Mouse (Mus musculus) c-Kit-positive CD71-negative TER-119-negative erythroid progenitor cells, embryonic 14.5 days (primary cell): Measurements from ENCODE around the gene Cela1.
A peak's percentile ranks its signal among the peaks of the same experiment; 100 is the strongest.

Source experiments
- DNase-seq: peaks from one replicate; pipeline ENCODE4 v3.0.0-alpha.2; 2013; ENCODE audit warnings: low read depth

Gene Cela1

DNA sequence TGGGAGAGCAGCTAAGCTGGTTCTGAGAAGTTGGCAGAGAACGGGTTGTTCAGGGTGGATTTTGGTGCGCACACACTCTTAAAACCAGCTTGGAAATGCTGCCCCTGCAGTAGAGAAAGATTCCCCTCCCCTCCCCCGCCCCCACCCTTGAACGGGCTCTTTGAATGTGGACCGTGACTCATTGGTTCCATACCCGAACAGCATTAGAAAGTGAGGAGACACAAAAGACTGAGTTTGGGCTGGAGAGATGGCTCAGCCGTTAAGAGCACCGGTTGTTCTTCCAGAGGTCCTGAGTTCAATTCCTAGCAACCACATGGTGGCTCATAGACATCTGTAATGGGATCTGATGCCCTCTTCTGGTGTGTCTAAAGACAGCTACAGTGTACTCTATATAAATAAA, 17.7 kb downstream of the Cela1 start:
- no peak for DNase-seq

GRCm38 (mm10) chr15:100669337-100669736, 18.4 kb downstream of the Cela1 start, which contains the start of gene Bin2:
Gene Bin2 (minus strand): TSS chr15:100669553.
- peak; percentile 67 for DNase-seq

GRCm38 (mm10) chr15:100667871-100668545, 19.7 kb downstream of the Cela1 start:
- DNase-seq, result no peak

GRCm38 (mm10) chr15:100667420-100667819, 20.3 kb downstream of the Cela1 start:
- DNase-seq, result no peak

GRCm38 (mm10) chr15:100666851-100667250, 20.9 kb downstream of the Cela1 start:
- DNase-seq, result no peak

DNA sequence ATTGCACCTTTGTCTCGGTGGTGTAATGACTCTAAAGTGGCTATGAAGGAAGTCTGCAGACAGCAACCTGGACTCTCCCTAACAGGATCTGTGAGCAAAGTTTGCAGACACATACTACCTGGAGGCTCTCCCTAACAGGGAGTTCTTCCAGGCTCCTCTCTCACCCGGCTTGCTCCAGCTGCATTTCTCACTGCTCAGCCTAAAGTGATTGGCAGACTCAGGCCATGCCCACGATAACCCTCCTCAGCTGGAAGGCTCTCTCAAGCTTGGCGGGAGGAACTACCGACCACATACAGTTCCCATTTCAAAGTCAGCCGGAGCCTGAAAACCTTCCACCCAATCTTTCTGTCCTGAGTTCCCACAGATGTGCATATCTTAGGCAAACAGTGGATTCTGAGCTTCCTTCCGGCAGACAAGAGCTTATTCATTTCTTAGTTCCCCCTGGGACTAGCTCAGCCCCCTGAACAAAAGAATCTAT, 21.5 kb downstream of the Cela1 start:
- DNase-seq, result no peak

DNA sequence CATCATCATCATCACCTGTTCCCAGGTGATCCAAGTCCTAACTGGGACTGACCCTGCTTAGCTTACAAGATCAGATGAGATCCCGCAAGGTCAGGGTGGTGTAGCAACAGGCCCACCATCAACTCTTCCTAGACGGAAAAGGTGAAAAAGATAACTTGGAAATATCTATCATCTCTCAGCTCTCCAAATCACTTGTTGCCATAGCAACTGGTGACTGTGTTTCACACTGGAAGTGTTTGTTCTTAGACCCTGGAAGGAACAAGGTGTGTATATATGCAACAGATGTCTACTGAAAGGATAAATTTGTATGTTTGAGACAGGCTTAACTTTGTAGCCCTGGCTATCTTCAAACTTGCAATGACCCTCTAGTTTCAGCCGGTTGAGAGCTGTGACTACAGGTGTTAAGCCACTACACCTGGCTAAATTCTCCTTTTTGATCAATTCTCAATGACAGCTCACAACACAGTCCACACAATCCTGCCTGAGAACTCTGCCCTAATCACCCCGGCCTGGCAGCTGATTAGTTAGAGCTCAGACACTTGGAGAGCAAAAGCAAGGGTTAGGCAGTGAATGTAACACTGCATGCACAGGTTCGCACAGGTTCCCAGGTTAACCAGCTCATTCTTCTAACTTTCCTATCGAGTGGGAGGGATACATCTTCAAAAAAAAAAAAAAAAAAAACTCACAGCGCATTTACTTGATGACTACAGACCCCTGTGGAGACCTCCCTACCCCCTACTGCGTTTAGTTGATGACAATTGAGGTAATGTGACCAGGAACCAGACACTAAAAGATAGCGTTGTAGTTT, 22.1 kb downstream of the Cela1 start:
- DNase-seq, result no peak

- DNase-seq, result no peak
These were observed 22.9 kb downstream of the Cela1 start for GRCm38 (mm10) chr15:100664813-100665274.

GRCm38 (mm10) chr15:100660805-100661204, 26.9 kb downstream of the Cela1 start:
- no peak for DNase-seq

GRCm38 (mm10) chr15:100660306-100660705, 27.4 kb downstream of the Cela1 start:
- DNase-seq, result no peak

GRCm38 (mm10) chr15:100655201-100655600, 32.5 kb downstream of the Cela1 start:
- no peak for DNase-seq

GRCm38 (mm10) chr15:100654271-100654670, 33.5 kb downstream of the Cela1 start:
- no peak for DNase-seq

DNA sequence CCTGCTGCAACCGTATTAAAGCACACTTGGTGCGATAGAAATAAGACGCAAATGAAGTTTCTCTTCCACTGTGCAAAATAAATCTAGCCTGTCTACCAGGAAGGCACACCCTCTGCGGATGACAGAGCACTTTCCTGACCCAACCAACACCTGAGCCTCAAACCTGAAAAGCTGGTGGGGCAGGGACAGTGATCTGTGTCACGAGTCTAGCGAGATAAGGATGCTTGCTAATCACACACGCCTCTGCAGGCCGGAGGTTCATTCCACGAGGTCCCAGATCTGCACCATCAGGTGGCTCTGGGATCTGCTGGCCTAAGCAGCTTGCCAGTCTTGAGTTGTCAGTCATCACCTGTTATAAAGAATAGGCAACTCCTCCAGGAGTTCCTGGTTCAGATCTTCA, 36.1 kb downstream of the Cela1 start:
- no peak for DNase-seq

DNA sequence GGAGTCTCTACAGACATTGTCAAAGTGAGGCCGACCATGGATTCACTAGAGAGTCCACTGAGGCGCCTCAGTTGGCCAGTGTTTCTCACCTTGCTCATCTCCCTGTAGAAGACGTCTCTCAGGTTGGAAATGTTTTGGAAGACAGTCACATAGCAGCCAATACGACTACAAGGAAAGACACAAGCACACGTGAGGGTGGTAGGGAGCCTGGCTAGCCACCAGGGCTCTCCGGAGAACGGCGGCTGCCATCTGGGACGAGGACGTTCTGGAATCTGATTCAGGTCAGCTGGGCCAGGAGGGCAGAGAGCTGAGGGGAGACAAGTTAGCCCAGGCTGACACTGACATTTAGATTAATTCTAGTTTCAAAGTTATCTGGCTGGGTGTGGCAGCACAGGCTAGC, 37.6 kb downstream of the Cela1 start:
- DNase-seq, result no peak

- DNase-seq, result no peak
These were observed 41.6 kb downstream of the Cela1 start for GRCm38 (mm10) chr15:100646161-100646560.

DNA sequence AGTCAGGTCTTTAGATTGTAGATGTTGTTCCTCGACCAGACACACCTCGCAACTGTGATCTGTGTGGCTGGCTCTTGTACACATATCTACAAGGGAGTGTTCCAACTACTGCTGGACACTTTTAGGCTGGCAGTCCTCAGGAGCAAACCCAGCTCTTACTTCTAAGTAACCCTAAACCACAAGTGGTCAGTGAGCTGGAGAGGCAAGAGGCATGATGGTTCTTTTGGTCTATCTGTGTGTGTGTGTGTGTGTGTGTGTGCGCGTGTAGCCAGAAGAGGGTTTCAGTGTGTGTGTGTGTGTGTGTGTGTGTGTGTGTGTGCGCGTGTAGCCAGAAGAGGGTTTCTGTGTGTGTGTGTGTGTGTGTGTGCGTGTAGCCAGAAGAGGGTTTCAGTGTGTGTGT, 45.3 kb downstream of the Cela1 start:
- DNase-seq, result no peak

DNA sequence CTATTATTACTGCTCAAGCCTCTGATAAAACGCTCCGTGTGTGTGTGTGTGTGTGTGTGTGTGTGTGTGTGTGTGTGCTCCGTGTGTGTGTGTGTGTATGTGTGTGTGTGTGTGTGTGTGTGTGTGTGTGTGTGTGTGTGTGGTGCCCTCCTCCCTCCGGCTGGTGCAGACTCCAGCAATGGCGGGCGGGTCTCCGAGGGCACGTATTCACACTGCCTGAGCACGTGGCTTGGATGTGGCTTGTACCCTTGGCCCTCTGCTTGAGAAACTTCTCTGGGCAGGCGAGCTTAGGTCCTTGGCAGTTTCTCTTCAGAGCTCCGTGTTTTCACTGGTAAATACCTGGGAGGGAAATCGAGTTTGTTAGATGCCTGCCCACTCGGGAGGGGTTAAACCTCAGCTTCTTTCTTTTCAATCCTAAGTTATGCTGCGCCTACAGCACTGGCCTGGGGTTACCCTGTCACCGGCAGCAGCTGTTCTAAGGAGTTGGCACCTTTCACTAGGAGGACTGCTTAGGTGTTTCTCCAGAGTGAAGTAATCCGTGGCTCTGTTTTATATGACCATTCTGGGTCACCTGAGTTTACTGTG, 46.4 kb downstream of the Cela1 start:
- DNase-seq, result no peak

GRCm38 (mm10) chr15:100639972-100640750, 47.6 kb downstream of the Cela1 start:
- DNase-seq, result no peak

DNA sequence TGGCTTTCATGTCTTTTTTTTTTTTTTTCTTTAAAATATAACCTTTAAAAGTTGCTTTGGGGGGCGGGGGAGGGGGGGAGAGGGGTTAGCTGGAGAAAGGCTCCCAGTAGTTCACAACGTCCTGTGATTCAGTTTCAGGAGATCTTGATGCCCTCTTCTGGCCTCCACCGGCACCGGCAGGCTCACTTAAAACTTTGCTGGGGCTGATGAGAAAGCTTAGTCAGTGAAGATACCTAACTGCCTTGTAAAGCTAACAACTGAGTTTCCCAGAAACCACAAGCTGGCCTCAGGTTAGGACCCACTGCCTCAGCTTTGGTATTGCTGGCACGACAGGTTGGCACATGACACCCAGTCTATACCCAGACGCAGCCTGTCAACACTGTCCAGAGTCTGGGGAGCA, 50.1 kb downstream of the Cela1 start:
- DNase-seq, result no peak

DNA sequence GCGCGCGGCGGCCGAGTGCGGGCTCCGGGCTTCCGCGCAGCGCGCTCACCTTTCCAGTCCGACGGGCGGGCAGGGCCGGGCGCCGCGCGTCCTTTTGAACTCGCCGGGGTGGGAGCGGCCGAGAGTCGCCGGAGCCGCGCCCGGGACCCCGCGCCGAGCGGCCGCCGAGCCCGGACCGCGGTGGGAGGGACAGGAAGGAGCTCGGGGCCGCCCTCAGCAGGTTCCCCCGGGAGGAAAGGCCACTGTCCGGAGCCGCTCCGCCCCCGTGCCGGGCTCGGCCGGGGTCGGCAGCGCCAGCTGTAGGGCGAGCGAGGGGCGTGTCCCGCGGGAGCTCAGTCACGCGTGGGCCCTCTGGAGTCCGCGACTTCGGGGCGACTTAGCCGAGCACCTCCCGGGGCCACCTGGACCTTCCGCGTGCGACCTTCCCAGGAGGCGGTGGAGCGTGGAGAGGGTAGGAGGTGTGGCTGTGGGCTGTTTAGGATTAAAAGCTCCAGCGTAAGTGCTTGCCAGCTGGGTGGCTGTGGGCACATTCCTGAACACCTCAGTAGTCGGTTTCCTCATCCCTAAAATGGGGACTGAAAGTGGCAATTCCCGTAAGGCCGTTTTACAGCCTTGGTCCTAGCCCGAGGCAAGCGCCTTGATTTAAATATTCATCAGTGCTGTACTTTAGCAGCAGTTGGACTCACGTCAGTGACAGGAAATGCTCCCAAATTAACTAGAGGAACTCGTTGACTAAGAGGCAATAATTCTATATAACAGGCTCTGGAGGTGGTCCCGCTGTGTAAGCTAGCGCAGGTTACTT, 50.8 kb downstream of the Cela1 start, which contains the start of gene Smagp:
Gene Smagp (minus strand): TSS at position 241 of the 802 bp plus-strand sequence.
- no peak for DNase-seq
